Mouse (Mus musculus) heart, adult 2 months (tissue): ENCODE results near the gene Heg1.

Experiments used
- CTCF ChIP-seq: fragments of 200-600 bp; IDR thresholded peaks from 2 replicates; pipeline ENCODE4 v1.8.1; 2022; ENCODE audit warnings: antibody characterized with exemption, mild to moderate bottlenecking, moderate library complexity
- EP300 ChIP-seq: fragments of 200-500 bp; IDR thresholded peaks from 2 replicates; pipeline ENCODE4 v1.6.1; 2011; ENCODE audit warnings: low read depth, low read length, control low read depth; ENCODE audit not compliant: insufficient read depth

DNA sequence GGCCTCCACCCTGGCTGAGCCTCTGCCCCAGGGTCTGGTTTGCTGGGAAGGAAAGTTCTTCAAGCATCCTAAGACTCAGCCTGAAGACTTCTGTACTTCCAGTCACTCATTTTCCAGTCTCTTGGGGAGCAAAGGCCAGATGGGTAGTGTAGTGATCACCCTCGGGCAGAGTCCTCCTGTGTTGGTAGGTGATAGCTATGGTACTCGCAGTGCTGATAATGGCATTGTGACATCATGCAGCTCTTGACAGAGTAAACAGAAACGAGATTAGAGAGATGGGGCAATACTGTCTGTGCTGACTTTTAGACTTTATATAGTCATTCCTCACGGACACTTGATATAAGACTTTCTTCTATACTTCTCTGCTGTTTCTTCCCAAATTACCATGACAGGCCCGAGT is 88.6 kb downstream of the Heg1 start:
- no peak for TF ChIP-seq CTCF
- no peak for TF ChIP-seq EP300
